In genomic region chr11:96240211-96240610, GRCm38 (mm10) we compare ENCODE assay signal across 9 mouse cellular contexts. TPM values are rescaled to one million over a fixed set of nuclear protein-coding genes. Genes with fewer than 3 reads are reported as not detected.
DNase-seq lines count a peak whose midpoint lies in the region; ATAC-seq and TF ChIP-seq lines count a peak whose summit lies in the region.
"Had no signal": no experiment of that assay in that cellular context is flagged by ENCODE, and none has a peak within 500 bp of the region (broad histone marks: within the 10 kb centered on the region; RNA-seq: fewer than 3 reads in every experiment).

No protein-coding gene starts in this region.

- no peaks in the 10 kb centered on the region for H3K36me3 ChIP-seq in forebrain, embryonic 11.5 days (ENCODE audit: control insufficient read depth, insufficient read depth, low read length)
- H3K36me3 ChIP-seq in forebrain, embryonic 13.5 days (ENCODE audit: poor library complexity, severe bottlenecking) = no peaks in the 10 kb centered on the region
- no peaks in the 10 kb centered on the region for H3K36me3 ChIP-seq in liver, adult 2 months (ENCODE audit: control insufficient read depth, insufficient read depth, low read length)
- H3K36me3 ChIP-seq in liver, embryonic 12.5 days = no peaks in the 10 kb centered on the region
- no peaks in the 10 kb centered on the region for H3K36me3 ChIP-seq in embryonic facial prominence, embryonic 10.5 days (replicated peaks)
- no peaks in the 10 kb centered on the region for H3K36me3 ChIP-seq in limb, embryonic 10.5 days

- no peak for TF ChIP-seq POLR2A in liver, adult 2 months (IDR thresholded peaks at IDR 0.05; ENCODE audit: extremely low read depth, insufficient read depth, low read length)

- WGBS in forebrain, embryonic 11.5 days = 2% methylated on average over 7 of the region's 7 CpGs
- WGBS in forebrain, embryonic 13.5 days = 3% methylated on average over 7 of the region's 7 CpGs
- 2% methylated on average over 7 of the region's 7 CpGs for WGBS in liver, adult 2 months
- 2% methylated on average over 7 of the region's 7 CpGs for WGBS in liver, embryonic 12.5 days (ENCODE audit: insufficient replicate concordance)
- 3% methylated on average over 7 of the region's 7 CpGs for WGBS in embryonic facial prominence, embryonic 10.5 days
- WGBS in limb, embryonic 10.5 days = 3% methylated on average over 7 of the region's 7 CpGs

- H3K4me1 ChIP-seq in forebrain, embryonic 11.5 days (replicated peaks; ENCODE audit: control insufficient read depth, insufficient read depth, low read length) = no peaks in the 10 kb centered on the region
- H3K4me1 ChIP-seq in forebrain, embryonic 13.5 days = no peaks in the 10 kb centered on the region
- H3K4me1 ChIP-seq in liver, adult 2 months (ENCODE audit: control insufficient read depth, insufficient read depth, low read length) = no peaks in the 10 kb centered on the region
- no peaks in the 10 kb centered on the region for H3K4me1 ChIP-seq in liver, embryonic 12.5 days
- no peaks in the 10 kb centered on the region for H3K4me1 ChIP-seq in embryonic facial prominence, embryonic 10.5 days
- H3K4me1 ChIP-seq in limb, embryonic 10.5 days = 0 out of 2 replicates have a peak, but pooled peaks cover 2% of the 10 kb centered on the region

- no peaks in the 10 kb centered on the region; the same call in 1 of the 2 replicates for H3K27me3 ChIP-seq in forebrain, embryonic 11.5 days (ENCODE audit: control insufficient read depth, insufficient read depth, low read length)
- H3K27me3 ChIP-seq in forebrain, embryonic 13.5 days = peaks cover 57% of the 10 kb centered on the region
- peaks cover 2% of the 10 kb centered on the region; the same call in 1 of the 2 replicates for H3K27me3 ChIP-seq in liver, adult 2 months (ENCODE audit: control insufficient read depth, insufficient read depth, low read length)
- peaks cover 56% of the 10 kb centered on the region for H3K27me3 ChIP-seq in liver, embryonic 12.5 days (replicated peaks)
- H3K27me3 ChIP-seq in embryonic facial prominence, embryonic 10.5 days (replicated peaks; ENCODE audit: low read depth, poor library complexity, severe bottlenecking) = peaks cover 58% of the 10 kb centered on the region
- peaks cover 37% of the 10 kb centered on the region for H3K27me3 ChIP-seq in limb, embryonic 10.5 days (ENCODE audit: low read depth, poor library complexity, severe bottlenecking)

- H3K4me3 ChIP-seq in forebrain, embryonic 11.5 days (ENCODE audit: low read depth, low read length) = no peak overlapping the region
- H3K4me3 ChIP-seq in forebrain, embryonic 13.5 days = no peak overlapping the region
- no peak overlapping the region for H3K4me3 ChIP-seq in liver, adult 2 months (ENCODE audit: insufficient read depth, low read depth, low read length)
- no peak overlapping the region for H3K4me3 ChIP-seq in liver, embryonic 12.5 days
- H3K4me3 ChIP-seq in embryonic facial prominence, embryonic 10.5 days = no peak overlapping the region
- H3K4me3 ChIP-seq in limb, embryonic 10.5 days = no peak overlapping the region

- peak; percentile 66 for DNase-seq in forebrain, embryonic 11.5 days (ENCODE audit: low spot score)
- peak; percentile 30 for DNase-seq in liver, adult 2 months (ENCODE audit: extremely low read depth, low read depth, low spot score)
- peak; percentile 18 for DNase-seq in T-cell, adult 2 months (ENCODE audit: low spot score)
- DNase-seq in embryonic facial prominence, embryonic 10.5 days (ENCODE audit: low spot score) = peak; percentile 61
- DNase-seq in limb, embryonic 10.5 days (ENCODE audit: low spot score) = peak; percentile 68
- peak; percentile 56 for DNase-seq in right cerebral cortex, postnatal 4 days

- no peaks in the 10 kb centered on the region for H3K79me2 ChIP-seq in liver, adult 2 months (ENCODE audit: control insufficient read depth, insufficient read depth, low read length)

- H3K4me2 ChIP-seq in forebrain, embryonic 11.5 days (ENCODE audit: low read depth, low read length, severe bottlenecking) = no peak overlapping the region
- no peak overlapping the region for H3K4me2 ChIP-seq in forebrain, embryonic 13.5 days
- no peak overlapping the region for H3K4me2 ChIP-seq in liver, embryonic 12.5 days

- TF ChIP-seq CTCF in liver, adult 2 months (IDR thresholded peaks at IDR 0.05; ENCODE audit: low read depth, low read length) = peak; percentile 86

- no peak for ATAC-seq in forebrain, embryonic 11.5 days (replicated peaks; ENCODE audit: low FRiP score)
- ATAC-seq in forebrain, embryonic 13.5 days = no peak
- no peak for ATAC-seq in liver, embryonic 12.5 days

- no peak overlapping the region for H3K9ac ChIP-seq in forebrain, embryonic 11.5 days (ENCODE audit: low read length)
- no peak overlapping the region for H3K9ac ChIP-seq in forebrain, embryonic 13.5 days
- no peak overlapping the region for H3K9ac ChIP-seq in liver, adult 2 months (ENCODE audit: low read depth, low read length)
- no peak overlapping the region for H3K9ac ChIP-seq in liver, embryonic 12.5 days

- H3K9me3 ChIP-seq in forebrain, embryonic 11.5 days (ENCODE audit: control insufficient read depth, low read length) = no peaks in the 10 kb centered on the region
- H3K9me3 ChIP-seq in forebrain, embryonic 13.5 days (replicated peaks) = no peaks in the 10 kb centered on the region
- no peaks in the 10 kb centered on the region for H3K9me3 ChIP-seq in liver, embryonic 12.5 days (replicated peaks)
- H3K9me3 ChIP-seq in embryonic facial prominence, embryonic 10.5 days = no peaks in the 10 kb centered on the region
- H3K9me3 ChIP-seq in limb, embryonic 10.5 days (replicated peaks) = no peaks in the 10 kb centered on the region

- H3K27ac ChIP-seq in forebrain, embryonic 11.5 days (ENCODE audit: low read depth, low read length) = no peak overlapping the region
- H3K27ac ChIP-seq in forebrain, embryonic 13.5 days = no peak overlapping the region
- H3K27ac ChIP-seq in liver, adult 2 months (replicated peaks; ENCODE audit: insufficient read depth, low read depth, low read length) = no peak overlapping the region
- H3K27ac ChIP-seq in liver, embryonic 12.5 days = no peak overlapping the region
- no peak overlapping the region for H3K27ac ChIP-seq in embryonic facial prominence, embryonic 10.5 days (replicated peaks)
- peak overlapping the region; percentile 48; the same call in 1 of the 2 replicates for H3K27ac ChIP-seq in limb, embryonic 10.5 days

RNA-seq across cellular contexts. Expression of gene Hoxb9, which starts 31.0 kb away (rescaled TPM):
- not detected in 2 replicates for polyA plus RNA-seq in forebrain, embryonic 11.5 days (2014; fragmentation: Nextera tagmentation; extraction: Ambion mirVana)
- polyA plus RNA-seq in forebrain, embryonic 13.5 days (2015; fragmentation: Nextera tagmentation; extraction: Ambion mirVana) = not detected in 2 replicates
- total RNA-seq in liver, adult 2 months (2014; rRNA removed) = 0.07 TPM in 1 of 2 replicates, not detected in the other
- not detected in 2 replicates for polyA plus RNA-seq in liver, adult 2 months (2012; rRNA removed)
- polyA plus RNA-seq in liver, embryonic 12.5 days (2016; fragmentation: Nextera tagmentation; extraction: Ambion mirVana) = not detected in 2 replicates
- not detected in 2 replicates for polyA plus RNA-seq in embryonic facial prominence, embryonic 10.5 days (2016; fragmentation: Nextera tagmentation; extraction: Ambion mirVana)
- polyA plus RNA-seq in limb, embryonic 10.5 days (2016; fragmentation: Nextera tagmentation; extraction: Ambion mirVana) = 3.4 and 3.8 TPM in 2 replicates
- total RNA-seq: layer of hippocampus, adult 8-10 months had no signal

RNA-seq across cellular contexts. Expression of gene Hoxb8, which starts 41.5 kb away (rescaled TPM):
- polyA plus RNA-seq in forebrain, embryonic 11.5 days (2014; fragmentation: Nextera tagmentation; extraction: Ambion mirVana) = not detected in 2 replicates
- polyA plus RNA-seq in forebrain, embryonic 13.5 days (2015; fragmentation: Nextera tagmentation; extraction: Ambion mirVana) = not detected in 2 replicates
- total RNA-seq in liver, adult 2 months (2014; rRNA removed) = not detected in 2 replicates
- polyA plus RNA-seq in liver, adult 2 months (2012; rRNA removed) = 0.04 TPM in 1 of 2 replicates, not detected in the other
- polyA plus RNA-seq in liver, embryonic 12.5 days (2016; fragmentation: Nextera tagmentation; extraction: Ambion mirVana) = not detected in 2 replicates
- polyA plus RNA-seq in embryonic facial prominence, embryonic 10.5 days (2016; fragmentation: Nextera tagmentation; extraction: Ambion mirVana) = not detected in 2 replicates
- 0.95 and 1.2 TPM in 2 replicates for polyA plus RNA-seq in limb, embryonic 10.5 days (2016; fragmentation: Nextera tagmentation; extraction: Ambion mirVana)
- total RNA-seq: layer of hippocampus, adult 8-10 months had no signal

RNA-seq across cellular contexts. Expression of gene Hoxb13, which starts 46.1 kb away (rescaled TPM):
- polyA plus RNA-seq in forebrain, embryonic 11.5 days (2014; fragmentation: Nextera tagmentation; extraction: Ambion mirVana) = not detected in 2 replicates
- not detected in 2 replicates for polyA plus RNA-seq in forebrain, embryonic 13.5 days (2015; fragmentation: Nextera tagmentation; extraction: Ambion mirVana)
- not detected in 2 replicates for total RNA-seq in liver, adult 2 months (2014; rRNA removed)
- polyA plus RNA-seq in liver, adult 2 months (2012; rRNA removed) = 0.05 TPM in 1 of 2 replicates, not detected in the other
- not detected in 2 replicates for polyA plus RNA-seq in liver, embryonic 12.5 days (2016; fragmentation: Nextera tagmentation; extraction: Ambion mirVana)
- polyA plus RNA-seq in embryonic facial prominence, embryonic 10.5 days (2016; fragmentation: Nextera tagmentation; extraction: Ambion mirVana) = not detected in 2 replicates
- polyA plus RNA-seq in limb, embryonic 10.5 days (2016; fragmentation: Nextera tagmentation; extraction: Ambion mirVana) = not detected in 2 replicates
- total RNA-seq: layer of hippocampus, adult 8-10 months had no signal

RNA-seq across cellular contexts. Expression of gene Hoxb7, which starts 46.2 kb away (rescaled TPM):
- 0.21 TPM in 1 of 2 replicates, not detected in the other for polyA plus RNA-seq in forebrain, embryonic 11.5 days (2014; fragmentation: Nextera tagmentation; extraction: Ambion mirVana)
- not detected in 2 replicates for polyA plus RNA-seq in forebrain, embryonic 13.5 days (2015; fragmentation: Nextera tagmentation; extraction: Ambion mirVana)
- 0.09 and 0.54 TPM in 2 replicates for total RNA-seq in liver, adult 2 months (2014; rRNA removed)
- polyA plus RNA-seq in liver, adult 2 months (2012; rRNA removed) = 0.06 and 0.17 TPM in 2 replicates
- polyA plus RNA-seq in liver, embryonic 12.5 days (2016; fragmentation: Nextera tagmentation; extraction: Ambion mirVana) = 0.18 and 0.37 TPM in 2 replicates
- not detected in 2 replicates for polyA plus RNA-seq in embryonic facial prominence, embryonic 10.5 days (2016; fragmentation: Nextera tagmentation; extraction: Ambion mirVana)
- polyA plus RNA-seq in limb, embryonic 10.5 days (2016; fragmentation: Nextera tagmentation; extraction: Ambion mirVana) = 7.1 and 10.2 TPM in 2 replicates
- total RNA-seq: layer of hippocampus, adult 8-10 months had no signal

RNA-seq across cellular contexts. Expression of gene Hoxb6, which starts 52.1 kb away (rescaled TPM):
- not detected in 2 replicates for polyA plus RNA-seq in forebrain, embryonic 11.5 days (2014; fragmentation: Nextera tagmentation; extraction: Ambion mirVana)
- not detected in 2 replicates for polyA plus RNA-seq in forebrain, embryonic 13.5 days (2015; fragmentation: Nextera tagmentation; extraction: Ambion mirVana)
- total RNA-seq in liver, adult 2 months (2014; rRNA removed) = 0.07 TPM in 1 of 2 replicates, not detected in the other
- polyA plus RNA-seq in liver, adult 2 months (2012; rRNA removed) = 0.15 and 0.30 TPM in 2 replicates
- 0.30 TPM in 2 replicates for polyA plus RNA-seq in liver, embryonic 12.5 days (2016; fragmentation: Nextera tagmentation; extraction: Ambion mirVana)
- polyA plus RNA-seq in embryonic facial prominence, embryonic 10.5 days (2016; fragmentation: Nextera tagmentation; extraction: Ambion mirVana) = 0.15 TPM in 1 of 2 replicates, not detected in the other
- polyA plus RNA-seq in limb, embryonic 10.5 days (2016; fragmentation: Nextera tagmentation; extraction: Ambion mirVana) = 6.1 and 7.9 TPM in 2 replicates
- total RNA-seq: layer of hippocampus, adult 8-10 months had no signal

Comparison
In these comparisons a context has a peak if more than half of its experiments do, and no peak if none do; other contexts are left out.
1. DNase-seq: peak in every context shown above with its lines; median percentile 68 in limb, embryonic 10.5 days; 66 in forebrain, embryonic 11.5 days; 61 in embryonic facial prominence, embryonic 10.5 days; 56 in right cerebral cortex, postnatal 4 days; 30 in liver, adult 2 months; 18 in T-cell, adult 2 months.